Mouse (Mus musculus) heart, embryonic 15.5 days (tissue): ENCODE measurements around the gene Ppfia2. TPM values are rescaled to one million over a fixed set of nuclear protein-coding genes. Genes with fewer than 3 reads are reported as not detected.

ENCODE experiments used
- ATAC-seq: fragments of 200-750 bp; cut with Nextera tagmentation; replicated peaks from 2 replicates; pipeline ENCODE4 v1.8.0; 2017; ENCODE audit warnings: low read depth, moderate TSS enrichment; ENCODE audit not compliant: insufficient number of reproducible peaks, insufficient read depth, low FRiP score
- H3K27ac ChIP-seq: fragments of 300-500 bp; sonication (generic); 2 replicates; pipeline ENCODE4 v1.5.1; 2015; ENCODE audit warnings: mild to moderate bottlenecking, inconsistent platforms
- H3K27me3 ChIP-seq: fragments of 300-500 bp; sonication (generic); 2 replicates; pipeline ENCODE4 v1.6.1; 2015; ENCODE audit warnings: inconsistent platforms
- H3K36me3 ChIP-seq: fragments of 300-500 bp; sonication (generic); 2 replicates; pipeline ENCODE4 v1.6.1; 2015; ENCODE audit warnings: mild to moderate bottlenecking, inconsistent platforms
- H3K4me1 ChIP-seq: fragments of 300-500 bp; sonication (generic); replicated peaks from 2 replicates; pipeline ENCODE4 v1.6.1; 2015; ENCODE audit warnings: inconsistent platforms
- H3K4me2 ChIP-seq: fragments of 300-500 bp; sonication (generic); 2 replicates; pipeline ENCODE4 v1.6.1; 2015; ENCODE audit warnings: inconsistent platforms, mild to moderate bottlenecking, moderate library complexity
- H3K4me3 ChIP-seq: fragments of 300-500 bp; sonication (generic); 2 replicates; pipeline ENCODE4 v1.5.1; 2015; ENCODE audit warnings: mild to moderate bottlenecking, inconsistent platforms
- H3K9ac ChIP-seq: fragments of 300-500 bp; sonication (generic); 2 replicates; pipeline ENCODE4 v1.6.1; 2015; ENCODE audit warnings: mild to moderate bottlenecking, inconsistent platforms
- H3K9me3 ChIP-seq: fragments of 300-500 bp; sonication (generic); replicated peaks from 2 replicates; pipeline ENCODE4 v1.6.1; 2016; ENCODE audit warnings: inconsistent platforms
- WGBS: fragments of 180-500 bp; shearing (Covaris S2); methylation state at CpG from one replicate; pipeline ENCODE4 v1.1.7; 2015; ENCODE audit warnings: mixed read lengths; 5-methylcytosine and 5-hydroxymethylcytosine counted together
- polyA plus RNA-seq: library from polyadenylated mRNA; unstranded; fragments of >200 nt; fragmentation: Nextera tagmentation; extraction: Ambion mirVana; gene quantifications from 2 replicates; pipeline ENCODE4 v1.2.1, GENCODE M21; 2015

Gene Ppfia2
- polyA plus RNA-seq, 1 experiment from 2014 or later, result 0.35 TPM

DNA sequence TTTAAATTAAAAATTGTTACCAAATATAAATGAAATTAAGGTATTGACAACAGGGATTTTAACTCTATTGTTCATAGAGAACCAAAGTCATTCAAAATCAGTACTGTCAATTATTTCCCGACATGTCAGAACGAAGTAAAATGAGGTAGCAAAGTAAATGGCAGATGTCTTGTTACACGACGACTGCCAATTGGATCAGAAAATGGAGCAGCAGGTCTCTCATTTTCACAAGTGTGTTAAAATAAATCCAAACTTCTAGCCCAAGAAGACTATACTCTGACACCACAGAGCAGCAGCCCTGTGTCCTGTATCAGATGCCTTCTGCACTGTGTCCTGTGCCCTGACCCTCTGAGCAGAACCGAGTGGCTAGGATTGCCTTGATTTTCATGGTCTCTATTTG lies 454.2 kb downstream of the Ppfia2 start:
- Histone ChIP-seq H3K4me2 (no peak overlapping the region), H3K9ac (no peak overlapping the region), H3K9me3 (no peaks in the 10 kb centered on the region), H3K27me3 (no peaks in the 10 kb centered on the region), H3K4me3 (no peak overlapping the region), H3K4me1 (no peaks in the 10 kb centered on the region), H3K27ac (no peak overlapping the region), H3K36me3 (no peaks in the 10 kb centered on the region)
- no peak for ATAC-seq
- 85% methylated on average over 5 of the region's 5 CpGs for WGBS

DNA sequence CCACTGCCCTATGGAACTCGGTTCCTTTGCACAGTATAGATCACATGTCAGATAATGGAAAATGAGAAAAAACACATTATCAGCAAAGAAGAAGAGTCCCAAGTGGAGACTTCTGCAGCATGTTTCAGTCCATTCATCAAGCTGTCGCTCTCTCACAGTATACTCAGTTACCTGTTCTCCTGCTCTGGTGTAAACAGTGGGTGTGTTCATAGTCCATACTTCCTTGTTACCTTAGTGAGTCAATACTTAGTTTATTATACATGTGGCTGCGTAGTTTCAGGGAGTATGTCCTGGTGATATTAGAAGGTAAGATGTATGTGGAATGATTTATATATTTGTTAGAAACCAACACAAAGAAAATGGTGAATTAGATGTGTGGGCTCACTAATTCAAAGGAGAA lies 454.7 kb downstream of the Ppfia2 start:
- WGBS, result 75% methylated on average over 3 of the region's 3 CpGs
- Histone ChIP-seq H3K4me1 (no peaks in the 10 kb centered on the region), H3K4me3 (no peak overlapping the region), H3K9me3 (no peaks in the 10 kb centered on the region), H3K27me3 (no peaks in the 10 kb centered on the region), H3K9ac (no peak overlapping the region), H3K36me3 (no peaks in the 10 kb centered on the region), H3K4me2 (no peak overlapping the region), H3K27ac (no peak overlapping the region)
- ATAC-seq, result no peak

DNA sequence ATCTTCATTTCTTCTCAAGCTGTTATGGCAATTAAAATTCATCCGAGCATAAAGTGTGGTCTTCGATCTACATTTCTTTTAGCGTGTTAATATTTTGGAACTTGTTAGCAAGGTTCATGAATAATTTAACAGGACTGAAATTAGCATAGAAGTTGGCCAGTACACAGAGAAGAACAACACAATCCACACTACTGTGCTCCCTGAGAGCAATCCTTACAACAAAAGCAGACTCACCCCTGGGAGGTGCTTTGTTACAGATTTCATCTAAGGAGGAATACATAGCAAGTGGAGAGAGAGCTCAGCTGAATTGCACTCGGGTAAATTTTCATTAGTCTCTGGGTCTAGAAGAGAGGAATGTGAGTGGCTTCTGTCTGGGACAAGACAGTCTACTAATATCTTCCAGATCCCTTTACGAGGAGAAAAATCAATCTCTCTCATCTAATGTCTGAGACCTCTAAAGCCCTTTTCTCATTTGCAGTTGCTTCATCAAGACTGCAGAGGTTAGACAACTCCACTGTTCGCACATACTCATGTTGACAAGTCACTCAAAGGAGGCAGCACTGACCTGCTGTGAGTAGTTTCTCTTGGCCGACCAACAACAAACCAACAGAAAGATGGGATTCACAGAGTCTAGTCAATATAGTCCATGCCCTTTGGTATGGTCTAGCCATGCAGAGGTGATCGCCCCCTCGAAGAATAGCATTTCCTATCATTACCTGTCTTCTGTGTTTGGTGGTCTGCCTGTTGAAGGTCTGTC lies 458.6 kb downstream of the Ppfia2 start:
- 67% methylated on average over 9 of the region's 9 CpGs for WGBS
- Histone ChIP-seq H3K9ac (no peak overlapping the region), H3K4me1 (no peaks in the 10 kb centered on the region), H3K4me3 (no peak overlapping the region), H3K27me3 (no peaks in the 10 kb centered on the region), H3K4me2 (no peak overlapping the region), H3K36me3 (no peaks in the 10 kb centered on the region), H3K27ac (no peak overlapping the region), H3K9me3 (no peaks in the 10 kb centered on the region)
- no peak for ATAC-seq

DNA sequence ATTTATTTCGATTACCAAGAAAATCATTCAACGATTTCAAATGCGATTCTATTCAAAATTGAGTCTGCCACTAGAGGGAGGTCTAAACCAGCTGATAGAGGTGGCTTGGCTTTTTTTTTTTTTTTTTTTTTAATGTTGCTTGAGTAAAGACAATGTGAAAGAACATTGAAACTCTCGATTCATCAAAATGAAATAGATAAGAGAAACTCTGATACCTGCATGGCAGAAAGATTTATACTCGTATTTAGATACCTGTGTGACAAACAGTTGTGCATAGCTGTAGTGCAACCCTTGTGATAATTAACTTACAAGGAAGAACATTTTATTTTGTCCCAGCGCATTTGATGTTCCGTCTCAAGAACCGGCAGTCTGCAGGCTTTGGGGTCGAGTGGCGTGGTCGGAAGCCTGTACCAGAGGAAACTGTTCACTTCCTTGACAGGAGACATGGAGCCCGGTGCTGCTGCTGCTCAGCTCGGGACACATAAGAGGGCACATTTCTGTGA lies 462.5 kb downstream of the Ppfia2 start:
- H3K4me3 ChIP-seq, result peak overlapping the region; percentile 38
- peak overlapping the region; percentile 62 for H3K4me2 ChIP-seq
- H3K4me1 ChIP-seq, result no peaks in the 10 kb centered on the region
- H3K9me3 ChIP-seq, result no peaks in the 10 kb centered on the region
- 28% methylated on average over 13 of the region's 13 CpGs for WGBS
- no peak overlapping the region for H3K27ac ChIP-seq
- ATAC-seq, result no peak
- no peak overlapping the region for H3K9ac ChIP-seq
- H3K36me3 ChIP-seq, result no peaks in the 10 kb centered on the region
- H3K27me3 ChIP-seq, result no peaks in the 10 kb centered on the region

DNA sequence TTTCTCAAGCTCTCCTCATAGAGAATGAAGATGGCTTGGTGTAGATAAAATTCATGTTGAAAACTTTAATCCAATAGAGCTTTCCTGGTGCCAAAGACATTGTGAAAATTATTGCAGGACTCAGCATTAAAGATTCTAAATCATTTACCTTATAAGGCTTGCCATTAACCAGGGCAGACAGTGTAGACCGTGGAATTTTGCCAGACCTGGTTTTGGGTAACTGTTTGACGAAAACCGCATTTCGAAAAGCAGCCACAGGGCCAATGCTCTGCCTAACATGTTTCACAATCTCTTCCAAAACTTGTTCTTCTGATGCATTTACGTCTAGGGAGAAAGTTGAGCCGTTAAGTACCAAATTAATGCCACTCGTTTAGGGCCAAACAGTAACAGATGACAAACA lies 466.9 kb downstream of the Ppfia2 start:
- Histone ChIP-seq H3K4me1 (no peaks in the 10 kb centered on the region), H3K9ac (no peak overlapping the region), H3K9me3 (no peaks in the 10 kb centered on the region), H3K4me3 (no peak overlapping the region), H3K4me2 (no peak overlapping the region), H3K27me3 (no peaks in the 10 kb centered on the region), H3K27ac (no peak overlapping the region), H3K36me3 (no peaks in the 10 kb centered on the region)
- 80% methylated on average over 7 of the region's 7 CpGs for WGBS
- ATAC-seq, result no peak

DNA sequence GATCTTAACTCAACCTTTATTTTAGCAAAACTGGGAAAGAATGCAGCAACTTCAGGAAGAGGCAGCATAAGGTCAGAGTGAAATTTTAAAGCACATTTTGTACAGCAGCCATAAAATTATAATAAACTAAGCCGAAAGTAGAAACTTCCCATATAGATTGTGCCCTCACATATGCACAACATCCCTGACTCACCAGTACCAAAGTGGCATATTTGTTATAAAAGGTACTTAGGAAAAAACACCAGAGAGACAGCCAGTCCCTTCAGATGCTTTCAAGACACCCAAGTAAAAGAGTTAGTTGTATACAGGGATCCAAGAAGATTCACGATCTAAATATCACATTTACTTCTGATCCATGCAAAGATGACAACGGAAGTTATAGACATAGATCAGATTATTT lies 468.7 kb downstream of the Ppfia2 start:
- 85% methylated on average over 3 of the region's 3 CpGs for WGBS
- no peak overlapping the region for H3K4me3 ChIP-seq

DNA sequence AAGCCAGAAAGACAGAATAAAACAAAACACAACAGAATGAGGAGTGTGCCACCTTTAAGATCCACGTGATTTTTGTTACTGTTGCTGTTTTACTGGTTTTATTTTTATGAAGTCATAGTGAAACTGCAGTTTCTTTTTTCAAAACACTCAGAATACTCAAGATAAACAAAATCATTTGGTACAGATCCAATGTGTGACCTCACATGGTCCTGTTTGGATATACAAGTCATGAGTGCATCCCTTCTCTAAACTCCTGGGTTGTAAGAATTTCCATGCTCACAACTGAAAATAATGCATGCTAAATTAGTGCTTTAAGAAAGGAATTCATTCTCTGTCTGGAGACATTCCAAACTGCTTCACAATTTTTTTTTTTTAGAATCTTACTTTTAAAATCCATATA lies 469.3 kb downstream of the Ppfia2 start:
- Histone ChIP-seq H3K9me3 (no peaks in the 10 kb centered on the region), H3K36me3 (no peaks in the 10 kb centered on the region), H3K4me1 (no peaks in the 10 kb centered on the region), H3K27me3 (no peaks in the 10 kb centered on the region), H3K27ac (no peak overlapping the region), H3K9ac (no peak overlapping the region), H3K4me3 (no peak overlapping the region), H3K4me2 (no peak overlapping the region)
- WGBS, result 54% methylated on average over 1 of the region's 1 CpGs
- no peak for ATAC-seq

More for the DNA sequence above, 468.7 kb downstream of the Ppfia2 start:
- Histone ChIP-seq H3K27me3 (no peaks in the 10 kb centered on the region), H3K4me2 (no peak overlapping the region), H3K9ac (no peak overlapping the region), H3K4me1 (no peaks in the 10 kb centered on the region), H3K27ac (no peak overlapping the region), H3K36me3 (no peaks in the 10 kb centered on the region), H3K9me3 (no peaks in the 10 kb centered on the region)
- no peak for ATAC-seq

DNA sequence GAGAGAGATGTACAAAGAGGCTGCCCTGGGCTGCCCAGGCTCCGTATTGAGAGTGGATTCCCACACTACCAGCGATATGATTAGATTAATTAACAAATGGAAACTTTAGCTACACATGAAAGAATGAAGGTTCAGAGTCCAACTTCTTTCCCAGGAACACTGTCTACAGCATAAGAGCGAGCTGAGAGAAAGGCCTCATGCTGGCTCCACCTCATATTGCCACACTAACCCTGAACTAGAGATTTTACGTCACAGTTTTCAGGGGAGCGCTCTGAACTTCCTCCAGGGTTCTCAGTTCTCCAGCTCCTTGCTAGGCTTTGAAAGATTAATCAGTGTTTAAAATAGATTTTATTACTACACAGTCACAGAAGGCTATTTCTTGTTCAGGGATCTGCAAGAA lies 471.2 kb downstream of the Ppfia2 start:
- no peaks in the 10 kb centered on the region for H3K27me3 ChIP-seq
- H3K4me3 ChIP-seq, result no peak overlapping the region
- no peaks in the 10 kb centered on the region for H3K4me1 ChIP-seq
- no peak overlapping the region for H3K27ac ChIP-seq
- no peak overlapping the region for H3K4me2 ChIP-seq
- no peaks in the 10 kb centered on the region for H3K36me3 ChIP-seq
- H3K9me3 ChIP-seq, result no peaks in the 10 kb centered on the region
- WGBS, result 70% methylated on average over 5 of the region's 5 CpGs
- no peak for ATAC-seq
- no peak overlapping the region for H3K9ac ChIP-seq

DNA sequence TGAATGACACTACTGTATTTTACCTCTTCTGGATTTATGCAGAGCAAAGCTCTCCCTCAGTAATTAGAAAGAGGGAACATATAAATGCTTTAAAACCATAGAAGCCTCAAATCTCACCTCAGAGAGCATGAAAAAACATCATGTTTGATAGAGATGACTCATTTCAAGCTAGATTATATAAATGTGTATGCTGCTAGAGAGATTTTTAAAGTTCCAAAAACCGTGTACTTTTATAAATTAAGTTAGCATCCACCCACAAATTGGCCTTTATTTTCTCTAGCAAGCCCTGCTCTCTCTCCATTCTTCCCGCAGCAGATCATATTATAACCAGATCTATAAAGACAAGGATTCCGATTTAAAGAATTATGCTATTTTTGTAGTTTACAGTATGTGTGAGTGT lies 488.9 kb downstream of the Ppfia2 start:
- H3K9me3 ChIP-seq, result no peaks in the 10 kb centered on the region
- H3K27ac ChIP-seq, result no peak overlapping the region
- H3K4me2 ChIP-seq, result no peak overlapping the region
- WGBS, result 71% methylated on average over 3 of the region's 3 CpGs
- no peak for ATAC-seq
- H3K36me3 ChIP-seq, result no peaks in the 10 kb centered on the region
- H3K9ac ChIP-seq, result no peak overlapping the region
- H3K4me1 ChIP-seq, result no peaks in the 10 kb centered on the region
- no peak overlapping the region for H3K4me3 ChIP-seq
- no peaks in the 10 kb centered on the region for H3K27me3 ChIP-seq

DNA sequence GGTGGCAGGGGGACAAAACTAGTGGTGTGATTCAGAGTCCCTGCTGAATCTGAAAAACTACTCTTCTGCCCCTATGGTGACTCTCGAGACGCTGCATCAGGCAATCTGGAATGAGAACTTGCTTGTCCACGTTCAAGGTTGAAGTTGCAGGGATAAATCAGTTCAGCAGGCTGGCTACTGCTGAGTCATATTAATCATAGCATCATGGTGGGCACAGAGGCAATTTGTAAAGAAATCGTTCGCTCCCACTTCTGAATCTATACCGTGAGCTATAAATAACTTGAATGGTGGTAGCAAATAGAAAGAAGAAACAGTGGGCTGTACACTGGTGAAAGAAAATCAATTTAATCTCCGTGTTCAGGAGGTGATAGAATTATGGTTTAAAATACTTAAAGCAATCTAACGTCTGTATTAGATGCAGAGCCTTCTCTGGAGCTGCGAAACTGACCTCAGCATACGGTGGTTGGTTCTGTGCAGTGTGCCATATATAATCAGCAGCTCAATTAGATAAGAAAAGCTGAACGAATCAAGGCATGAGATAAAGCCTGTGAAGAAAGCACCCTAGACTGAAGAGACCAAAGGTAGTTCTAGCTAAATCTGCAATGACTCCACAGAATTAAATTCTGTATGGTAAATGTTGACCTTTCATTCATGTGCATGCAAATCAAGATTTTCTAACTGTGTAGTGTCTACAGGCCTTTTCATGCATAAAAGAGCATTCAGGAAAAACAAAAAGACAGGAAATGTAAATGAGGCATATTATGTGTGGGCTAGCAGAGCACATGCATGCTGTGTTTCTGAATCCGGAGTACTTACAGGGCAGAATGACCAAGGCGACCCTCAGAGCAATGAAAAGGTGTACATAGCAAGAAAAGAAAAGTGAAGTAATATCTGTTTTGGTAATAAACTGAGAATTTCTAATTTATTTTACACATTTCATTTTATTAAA lies 505.3 kb downstream of the Ppfia2 start:
- Histone ChIP-seq H3K9ac (no peak overlapping the region), H3K4me3 (no peak overlapping the region), H3K36me3 (no peaks in the 10 kb centered on the region), H3K4me2 (no peak overlapping the region), H3K27me3 (no peaks in the 10 kb centered on the region), H3K9me3 (no peaks in the 10 kb centered on the region), H3K4me1 (no peaks in the 10 kb centered on the region), H3K27ac (no peak overlapping the region)
- no peak for ATAC-seq
- 63% methylated on average over 13 of the region's 13 CpGs for WGBS
